Mouse (Mus musculus): ENCODE data around the gene Scfd2.

- TF ChIP-seq CTCF (IDR thresholded peaks at IDR 0.05; ENCODE audit: low read depth) (no peak), EP300 (IDR thresholded peaks at IDR 0.05; ENCODE audit: low read depth) (no peak)
Observed at GRCm38 (mm10) chr5:74545606-74546005, 14.0 kb upstream of the Scfd2 start.
